Mouse (Mus musculus) liver, adult 2 months (tissue): ENCODE measurements around the gene Isg20. TPM values are rescaled to one million over a fixed set of nuclear protein-coding genes. Genes with fewer than 3 reads are reported as not detected.

Source experiments
- DNase-seq: peaks from one replicate; pipeline ENCODE4 v3.0.0-alpha.2; 2011; ENCODE audit warnings: low read depth, low spot score; ENCODE audit errors: extremely low read depth
- H3K27ac ChIP-seq: fragments of 200-500 bp; replicated peaks from 2 replicates; pipeline ENCODE4 v1.5.1; 2012; ENCODE audit warnings: low read depth, mild to moderate bottlenecking, control low read depth, inconsistent platforms, low read length; ENCODE audit not compliant: insufficient read depth
- H3K27me3 ChIP-seq: fragments of 200-500 bp; 2 replicates; pipeline ENCODE4 v1.6.1; 2012; ENCODE audit warnings: mild to moderate bottlenecking, moderate library complexity, low read length, inconsistent platforms; ENCODE audit not compliant: control insufficient read depth, insufficient read depth
- H3K36me3 ChIP-seq: fragments of 200-500 bp; 2 replicates; pipeline ENCODE4 v1.6.1; 2012; ENCODE audit warnings: low read length, inconsistent platforms; ENCODE audit not compliant: control insufficient read depth, insufficient read depth
- H3K4me1 ChIP-seq: fragments of 200-500 bp; 2 replicates; pipeline ENCODE4 v1.6.1; 2011; ENCODE audit warnings: low read length; ENCODE audit not compliant: control insufficient read depth, insufficient read depth
- H3K4me3 ChIP-seq: fragments of 200-500 bp; 2 replicates; pipeline ENCODE4 v1.5.1; 2011; ENCODE audit warnings: low read depth, mild to moderate bottlenecking, control low read depth, low read length, moderate library complexity; ENCODE audit not compliant: insufficient read depth
- H3K79me2 ChIP-seq: fragments of 200-500 bp; 2 replicates; pipeline ENCODE4 v1.6.1; 2012; ENCODE audit warnings: inconsistent platforms, mild to moderate bottlenecking, low read length, moderate library complexity; ENCODE audit not compliant: control insufficient read depth, insufficient read depth
- H3K9ac ChIP-seq: fragments of 200-500 bp; 2 replicates; pipeline ENCODE4 v1.6.1; 2012; ENCODE audit warnings: low read depth, mild to moderate bottlenecking, control low read depth, inconsistent platforms, low read length
- CTCF ChIP-seq: fragments of 200-500 bp; IDR thresholded peaks from 2 replicates; pipeline ENCODE4 v1.5.1; 2011; ENCODE audit warnings: low read depth, low read length, control low read depth
- POLR2A ChIP-seq: fragments of 200-500 bp; IDR thresholded peaks from 2 replicates; pipeline ENCODE4 v1.6.1; 2011; ENCODE audit warnings: low read length, control low read depth; ENCODE audit not compliant: insufficient read depth; ENCODE audit errors: extremely low read depth
- WGBS: fragments of 180-500 bp; shearing (Covaris S2); methylation state at CpG from one replicate; pipeline ENCODE4 v1.1.7; 2018; 5-methylcytosine and 5-hydroxymethylcytosine counted together
- polyA plus RNA-seq: library from polyadenylated mRNA; depleted of rRNA; stranded (reverse); fragments of >200 nt; gene quantifications from 2 replicates; pipeline ENCODE4 v1.2.3, GENCODE M21; 2012; rRNA removed
- total RNA-seq: library from RNA; depleted of rRNA; stranded (reverse); fragments of >200 nt; gene quantifications from 2 replicates; pipeline ENCODE4 v1.2.3, GENCODE M21; 2014; rRNA removed

Gene Isg20
- total RNA-seq (2.6 and 2.8 TPM in 2 replicates), polyA plus RNA-seq (5.7 and 7.7 TPM in 2 replicates)

- Histone ChIP-seq H3K4me1 (peaks cover 2% of the 10 kb centered on the region; the same call in 1 of the 2 replicates), H3K9ac (peak within 1 kb of the TSS; percentile 41), H3K4me3 (peak within 1 kb of the TSS; percentile 56), H3K27me3 (no peaks in the 10 kb centered on the region), H3K79me2 (no peaks in the 10 kb centered on the region), H3K36me3 (no peaks in the 10 kb centered on the region), H3K27ac (peak within 1 kb of the TSS; percentile 33)
- WGBS, result 75% methylated on average over 5 of the region's 5 CpGs
- TF ChIP-seq CTCF (no peak), POLR2A (no peak)
- DNase-seq, result no peak
These were observed at the start of gene Isg20 for GRCm38 (mm10) chr7:78912974-78913474. Gene Isg20 (plus strand): TSS chr7:78913424.

- H3K4me1 ChIP-seq, result no peaks in the 10 kb centered on the region
- WGBS, result 77% methylated on average over 7 of the region's 7 CpGs
These were observed 49.3 kb upstream of the Isg20 start for GRCm38 (mm10) chr7:78863796-78864445.

GRCm38 (mm10) chr7:78864446-78864802 is 48.8 kb upstream of the Isg20 start:
- Histone ChIP-seq H3K9ac (no peak overlapping the region), H3K27me3 (no peaks in the 10 kb centered on the region), H3K36me3 (no peaks in the 10 kb centered on the region), H3K4me3 (no peak overlapping the region), H3K79me2 (no peaks in the 10 kb centered on the region), H3K4me1 (no peaks in the 10 kb centered on the region), H3K27ac (no peak overlapping the region)
- TF ChIP-seq CTCF (no peak), POLR2A (no peak)
- no peak for DNase-seq
- WGBS, result 46% methylated on average over 4 of the region's 4 CpGs

More at GRCm38 (mm10) chr7:78863796-78864445, 49.3 kb upstream of the Isg20 start:
- no peak for DNase-seq
- no peak for TF ChIP-seq CTCF
- TF ChIP-seq POLR2A, result no peak
- Histone ChIP-seq H3K27me3 (no peaks in the 10 kb centered on the region), H3K36me3 (no peaks in the 10 kb centered on the region), H3K9ac (no peak overlapping the region), H3K4me3 (no peak overlapping the region), H3K27ac (no peak overlapping the region), H3K79me2 (no peaks in the 10 kb centered on the region)

DNA sequence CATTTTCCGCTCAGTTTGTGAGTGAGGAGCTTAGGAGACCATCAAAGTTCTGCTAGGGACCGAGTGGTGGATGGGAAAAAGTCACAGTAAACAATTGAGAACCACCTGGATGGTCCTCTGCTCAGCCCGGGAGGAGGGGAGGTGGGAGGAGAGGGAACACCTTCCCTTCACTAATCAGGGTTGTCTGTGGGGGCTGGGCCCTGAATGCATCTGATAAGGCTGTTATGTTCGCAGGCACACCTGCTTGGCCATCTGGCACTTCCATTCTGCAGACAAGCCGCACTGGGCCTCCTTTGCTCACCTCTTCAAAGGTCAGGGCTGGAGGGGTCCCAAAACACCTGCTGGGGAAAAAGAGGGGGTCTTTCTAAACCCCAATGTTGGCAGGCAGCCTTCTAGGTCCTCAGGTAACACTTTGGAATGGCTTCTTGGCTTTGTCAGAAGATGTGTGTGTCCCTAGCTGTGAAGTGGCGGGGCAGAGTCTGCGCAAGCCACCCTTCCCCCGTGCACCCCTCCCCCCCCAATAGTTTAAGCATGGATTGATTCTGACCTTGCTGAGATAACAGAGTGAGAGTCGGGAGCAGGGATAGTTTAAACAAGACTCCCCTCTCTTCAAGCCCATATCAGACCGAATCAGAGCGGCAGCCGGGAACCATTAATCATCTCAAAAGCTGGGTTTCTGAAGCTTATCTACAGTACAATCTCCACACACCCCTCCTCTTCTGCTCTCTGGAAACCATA is 47.8 kb upstream of the Isg20 start:
- DNase-seq, result no peak
- H3K9ac ChIP-seq, result no peak overlapping the region
- H3K27me3 ChIP-seq, result no peaks in the 10 kb centered on the region
- H3K36me3 ChIP-seq, result no peaks in the 10 kb centered on the region
- no peak overlapping the region for H3K27ac ChIP-seq
- no peak for TF ChIP-seq CTCF
- TF ChIP-seq POLR2A, result no peak
- H3K4me3 ChIP-seq, result no peak overlapping the region
- 61% methylated on average over 12 of the region's 12 CpGs for WGBS
- no peaks in the 10 kb centered on the region for H3K4me1 ChIP-seq
- H3K79me2 ChIP-seq, result no peaks in the 10 kb centered on the region

DNA sequence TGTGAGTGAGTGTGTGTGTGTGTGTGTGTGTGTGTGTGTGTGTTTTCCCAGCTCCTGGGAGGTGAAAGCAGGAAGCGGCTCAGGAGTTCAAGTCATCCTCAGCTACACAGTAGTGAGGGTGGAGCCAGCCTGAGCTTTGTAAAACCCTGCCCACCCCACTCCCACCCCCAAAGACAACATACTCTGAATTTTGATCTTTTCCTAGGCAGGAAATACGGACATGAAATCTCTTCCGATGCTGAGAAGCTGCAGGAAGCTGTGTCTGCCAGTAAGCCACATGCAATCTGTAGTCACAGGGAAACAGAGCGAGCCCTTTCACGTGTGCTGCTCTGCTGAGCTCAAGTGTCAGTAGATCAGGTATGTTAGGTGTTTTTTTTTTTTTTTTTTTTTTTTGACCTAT is 44.5 kb upstream of the Isg20 start:
- Histone ChIP-seq H3K79me2 (no peaks in the 10 kb centered on the region), H3K27me3 (no peaks in the 10 kb centered on the region), H3K27ac (no peak overlapping the region), H3K4me1 (no peaks in the 10 kb centered on the region), H3K9ac (no peak overlapping the region), H3K4me3 (no peak overlapping the region), H3K36me3 (no peaks in the 10 kb centered on the region)
- no peak for DNase-seq
- TF ChIP-seq POLR2A (no peak), CTCF (no peak)
- 62% methylated on average over 5 of the region's 5 CpGs for WGBS
